Mouse (Mus musculus) right cerebral cortex, postnatal 36 days (tissue): ENCODE measurements at regions not wholly inside any gene's neighbourhood (a gene's known extent, or its start where the extent isn't known, plus 50 kb on each side); places are given as distances from the start of the nearest gene placed in this dataset.

Experiments
- DNase-seq, 2 experiments: peaks; one replicate each; pipeline ENCODE4 v3.0.0; 2022; ENCODE audit warnings: low spot score in 2 of 2, mixed read lengths in 1 of 2

GRCm38 (mm10) chr1:177667041-177667791 lies 62.4 kb upstream of the 1700016C15Rik start:
- no peak for DNase-seq

- no peak for DNase-seq
Observed at GRCm38 (mm10) chr1:177670576-177670975, 59.0 kb upstream of the 1700016C15Rik start.

- no peak for DNase-seq
Observed at GRCm38 (mm10) chr1:177676657-177677056, 53.0 kb upstream of the 1700016C15Rik start.

GRCm38 (mm10) chr1:177678832-177679231 lies 50.8 kb upstream of the 1700016C15Rik start:
- no peak for DNase-seq
